Mouse (Mus musculus) kidney, embryonic 15.5 days (tissue): ENCODE measurements at regions not wholly inside any gene's neighbourhood (a gene's known extent, or its start where the extent isn't known, plus 50 kb on each side); places are given as distances from the start of the nearest gene placed in this dataset.

Experiments
- ATAC-seq: fragments of 200-750 bp; cut with Nextera tagmentation; replicated peaks from 2 replicates; pipeline ENCODE4 v1.8.0; 2017; ENCODE audit warnings: moderate TSS enrichment; ENCODE audit not compliant: low FRiP score
- H3K27ac ChIP-seq: fragments of 300-500 bp; sonication (generic); 2 replicates; pipeline ENCODE4 v1.5.1; 2015; ENCODE audit warnings: mild to moderate bottlenecking, inconsistent platforms
- H3K27me3 ChIP-seq: fragments of 300-500 bp; sonication (generic); 2 replicates; pipeline ENCODE4 v1.6.1; 2015; ENCODE audit warnings: inconsistent platforms
- H3K36me3 ChIP-seq: fragments of 300-500 bp; sonication (generic); 2 replicates; pipeline ENCODE4 v1.6.1; 2015; ENCODE audit warnings: inconsistent platforms
- H3K4me1 ChIP-seq: fragments of 300-500 bp; sonication (generic); 2 replicates; pipeline ENCODE4 v1.6.1; 2015; ENCODE audit warnings: inconsistent platforms
- H3K4me2 ChIP-seq: fragments of 300-500 bp; sonication (generic); 2 replicates; pipeline ENCODE4 v1.6.1; 2015; ENCODE audit warnings: moderate library complexity, mild to moderate bottlenecking, inconsistent platforms
- H3K4me3 ChIP-seq: fragments of 300-500 bp; sonication (generic); replicated peaks from 2 replicates; pipeline ENCODE4 v1.5.1; 2015; ENCODE audit warnings: mild to moderate bottlenecking, inconsistent platforms
- H3K9ac ChIP-seq: fragments of 300-500 bp; sonication (generic); 2 replicates; pipeline ENCODE4 v1.6.1; 2015; ENCODE audit warnings: mild to moderate bottlenecking, inconsistent platforms
- H3K9me3 ChIP-seq: fragments of 300-500 bp; sonication (generic); replicated peaks from 2 replicates; pipeline ENCODE4 v1.6.1; 2016; ENCODE audit warnings: inconsistent platforms
- WGBS: fragments of 180-500 bp; shearing (Covaris S2); methylation state at CpG from one replicate; pipeline ENCODE4 v1.1.7; 2015; ENCODE audit warnings: mixed read lengths; 5-methylcytosine and 5-hydroxymethylcytosine counted together

GRCm38 (mm10) chr12:39921481-39921880 lies 116.3 kb downstream of the Arl4a start:
- ATAC-seq: no peak
- H3K9ac ChIP-seq: no peak overlapping the region
- WGBS: 80% methylated on average over 3 of the region's 3 CpGs

DNA sequence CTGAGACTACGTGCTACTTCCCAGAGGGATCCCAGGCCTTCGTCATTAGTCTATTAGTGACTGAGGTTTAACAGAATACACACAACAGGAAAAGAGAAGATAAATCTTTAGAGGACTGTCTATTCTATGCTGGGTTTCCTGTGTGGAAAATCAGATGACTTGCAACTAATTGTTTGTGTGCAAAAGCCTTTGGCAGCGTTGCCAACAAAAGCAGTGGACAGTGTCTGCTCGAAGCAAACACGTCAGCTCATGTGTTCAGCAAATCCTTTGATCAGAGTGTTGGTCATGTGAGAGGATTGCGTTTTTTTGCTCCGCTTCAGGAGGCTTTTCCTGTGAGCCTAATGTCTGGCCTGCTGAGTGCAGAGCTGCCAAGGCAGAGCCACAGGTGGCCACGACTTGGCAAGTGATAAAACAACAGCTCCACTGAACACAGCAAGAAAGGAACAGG lies 117.3 kb downstream of the Arl4a start:
- H3K4me2 ChIP-seq: no peak overlapping the region
- no peak overlapping the region for H3K4me3 ChIP-seq
- H3K9me3 ChIP-seq: no peaks in the 10 kb centered on the region
- H3K36me3 ChIP-seq: no peaks in the 10 kb centered on the region
- no peak overlapping the region for H3K27ac ChIP-seq
- H3K4me1 ChIP-seq: peaks cover 5% of the 10 kb centered on the region; the same call in 1 of the 2 replicates
- peak; percentile 86 for ATAC-seq
- WGBS: 19% methylated on average over 8 of the region's 8 CpGs
- H3K27me3 ChIP-seq: no peaks in the 10 kb centered on the region
- H3K9ac ChIP-seq: no peak overlapping the region

More at GRCm38 (mm10) chr12:39921481-39921880, 116.3 kb downstream of the Arl4a start:
- Histone ChIP-seq H3K9me3 (no peaks in the 10 kb centered on the region), H3K27me3 (no peaks in the 10 kb centered on the region), H3K27ac (no peak overlapping the region), H3K4me2 (no peak overlapping the region), H3K36me3 (no peaks in the 10 kb centered on the region), H3K4me3 (no peak overlapping the region), H3K4me1 (peaks cover 5% of the 10 kb centered on the region; the same call in 1 of the 2 replicates)

DNA sequence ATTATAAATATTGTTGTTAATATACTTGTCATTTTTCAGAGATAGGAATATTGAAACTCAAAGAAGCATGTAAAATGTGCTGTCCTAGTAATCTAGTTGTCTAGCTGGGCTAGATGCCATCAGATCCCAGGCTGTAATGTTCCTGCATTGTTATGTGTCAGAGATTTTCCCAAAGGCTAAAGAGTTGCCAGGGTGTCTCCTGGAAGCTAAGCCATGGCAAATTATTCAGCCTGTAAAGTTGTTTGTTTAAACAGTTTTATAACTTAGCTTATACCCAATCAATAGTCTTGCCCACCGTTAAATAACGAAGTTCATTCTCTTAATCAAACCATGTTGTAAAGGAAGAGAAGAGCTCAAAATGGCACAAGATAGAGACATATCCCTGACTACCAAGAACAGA lies 117.9 kb downstream of the Arl4a start:
- ATAC-seq: no peak
- 95% methylated on average over 2 of the region's 2 CpGs for WGBS

DNA sequence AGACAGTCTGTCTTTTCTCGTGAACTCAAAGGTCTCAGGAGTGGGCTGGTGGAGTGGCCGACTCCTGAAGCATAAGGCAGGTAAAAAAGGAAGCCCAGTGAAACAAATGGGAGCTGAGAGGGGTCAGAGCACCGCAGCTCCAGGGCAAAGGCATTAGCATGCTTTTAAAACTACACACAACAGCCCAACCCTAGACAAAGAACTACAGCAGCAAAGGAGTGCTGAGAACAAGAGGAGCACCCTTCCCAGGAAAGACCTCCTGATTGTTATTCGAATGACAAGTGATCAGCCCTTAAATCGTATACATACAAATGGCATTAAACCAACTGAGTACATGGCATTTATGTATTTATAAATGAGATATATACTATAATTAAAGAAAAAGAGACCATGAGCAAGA lies 149.3 kb downstream of the Arl4a start:
- H3K4me1 ChIP-seq: no peaks in the 10 kb centered on the region
- H3K9me3 ChIP-seq: no peaks in the 10 kb centered on the region
- H3K27me3 ChIP-seq: no peaks in the 10 kb centered on the region
- no peak overlapping the region for H3K9ac ChIP-seq
- no peak overlapping the region for H3K4me3 ChIP-seq
- H3K27ac ChIP-seq: no peak overlapping the region
- no peaks in the 10 kb centered on the region for H3K36me3 ChIP-seq
- WGBS: 63% methylated on average over 5 of the region's 5 CpGs
- no peak for ATAC-seq
- H3K4me2 ChIP-seq: no peak overlapping the region

More for the DNA sequence above, 117.9 kb downstream of the Arl4a start:
- Histone ChIP-seq H3K4me3 (no peak overlapping the region), H3K4me1 (peaks cover 5% of the 10 kb centered on the region; the same call in 1 of the 2 replicates), H3K9me3 (no peaks in the 10 kb centered on the region), H3K9ac (no peak overlapping the region), H3K4me2 (no peak overlapping the region), H3K27me3 (no peaks in the 10 kb centered on the region), H3K36me3 (no peaks in the 10 kb centered on the region), H3K27ac (no peak overlapping the region)

- H3K4me1 ChIP-seq: no peaks in the 10 kb centered on the region
- H3K9ac ChIP-seq: no peak overlapping the region
- H3K27ac ChIP-seq: no peak overlapping the region
- no peak overlapping the region for H3K4me2 ChIP-seq
- H3K9me3 ChIP-seq: no peaks in the 10 kb centered on the region
- WGBS: 65% methylated on average over 3 of the region's 3 CpGs
- H3K4me3 ChIP-seq: no peak overlapping the region
- no peaks in the 10 kb centered on the region for H3K36me3 ChIP-seq
- ATAC-seq: no peak
- no peaks in the 10 kb centered on the region for H3K27me3 ChIP-seq
These were observed 152.5 kb downstream of the Arl4a start for GRCm38 (mm10) chr12:39885366-39885765.

GRCm38 (mm10) chr12:39880309-39880708 lies 157.5 kb downstream of the Arl4a start:
- no peaks in the 10 kb centered on the region for H3K4me1 ChIP-seq
- H3K9me3 ChIP-seq: no peaks in the 10 kb centered on the region
- WGBS: 82% methylated on average over 1 of the region's 1 CpGs
- no peak overlapping the region for H3K4me2 ChIP-seq
- H3K9ac ChIP-seq: no peak overlapping the region
- no peaks in the 10 kb centered on the region for H3K36me3 ChIP-seq
- H3K27me3 ChIP-seq: no peaks in the 10 kb centered on the region
- no peak overlapping the region for H3K27ac ChIP-seq
- no peak for ATAC-seq
- H3K4me3 ChIP-seq: no peak overlapping the region

DNA sequence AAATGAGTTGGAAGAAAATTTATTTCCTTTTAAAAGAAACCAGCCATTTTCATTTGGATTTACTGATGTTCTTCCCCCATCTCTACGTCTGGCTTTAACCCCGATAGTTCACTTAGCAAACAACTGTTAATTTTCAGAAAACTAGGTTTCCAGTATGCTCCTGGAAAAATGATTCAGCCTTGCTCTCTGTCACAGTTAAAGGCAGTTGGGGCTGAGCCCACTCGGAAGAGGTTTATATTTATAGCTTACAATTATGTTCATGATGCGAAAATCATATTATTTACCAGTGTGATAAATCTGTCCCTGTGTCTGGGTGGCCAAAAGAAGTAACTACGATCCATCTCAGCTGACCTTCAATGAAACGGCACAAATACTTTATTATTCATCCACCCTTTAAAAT lies 163.9 kb downstream of the Arl4a start:
- Histone ChIP-seq H3K27me3 (no peaks in the 10 kb centered on the region), H3K36me3 (no peaks in the 10 kb centered on the region), H3K9ac (no peak overlapping the region), H3K4me2 (no peak overlapping the region), H3K4me3 (no peak overlapping the region), H3K4me1 (no peaks in the 10 kb centered on the region), H3K9me3 (no peaks in the 10 kb centered on the region), H3K27ac (no peak overlapping the region)
- peak; percentile 74 for ATAC-seq
- WGBS: 57% methylated on average over 6 of the region's 6 CpGs

DNA sequence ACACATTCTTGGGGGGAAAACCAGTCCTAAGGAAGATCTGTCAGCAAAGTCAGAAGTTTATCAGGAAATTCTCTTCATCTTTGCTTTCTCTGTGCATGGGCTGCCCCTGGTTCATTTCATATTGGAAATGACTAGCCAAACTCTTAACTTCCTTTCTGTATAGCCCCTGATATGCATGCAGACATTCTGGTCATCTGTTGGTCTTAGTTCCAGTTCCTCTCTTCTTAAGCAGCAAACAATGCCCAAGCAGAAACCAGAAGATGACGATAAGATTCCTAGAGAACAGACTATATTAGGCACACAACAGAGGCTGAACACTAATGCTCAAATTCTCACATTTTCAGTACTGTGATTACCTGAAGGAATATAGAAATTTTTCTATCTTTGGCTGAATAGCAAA lies 176.0 kb downstream of the Arl4a start:
- 91% methylated on average over 1 of the region's 1 CpGs for WGBS
- no peak overlapping the region for H3K4me2 ChIP-seq
- no peaks in the 10 kb centered on the region for H3K36me3 ChIP-seq
- no peak overlapping the region for H3K27ac ChIP-seq
- no peaks in the 10 kb centered on the region for H3K27me3 ChIP-seq
- H3K9me3 ChIP-seq: no peaks in the 10 kb centered on the region
- no peak for ATAC-seq
- no peak overlapping the region for H3K4me3 ChIP-seq
- H3K4me1 ChIP-seq: no peaks in the 10 kb centered on the region
- no peak overlapping the region for H3K9ac ChIP-seq

DNA sequence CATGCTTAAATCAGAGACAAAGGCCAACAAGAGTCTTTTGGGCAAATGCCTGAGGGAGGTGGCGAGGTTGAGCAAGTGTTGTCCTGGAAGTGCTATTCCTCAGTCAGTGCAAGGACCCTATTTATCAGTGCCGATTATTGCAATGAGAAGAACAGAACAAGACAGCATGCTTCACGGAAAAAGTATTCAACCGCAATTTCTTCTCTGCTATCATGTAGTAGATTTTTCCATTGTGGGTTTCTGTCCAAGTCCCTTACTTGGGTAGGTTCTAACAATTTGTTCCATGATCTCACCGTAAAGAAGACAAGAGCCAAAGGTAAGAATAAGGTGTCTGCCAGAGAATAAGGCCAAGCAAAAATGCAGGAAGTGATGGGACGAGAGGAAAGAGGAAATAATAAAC lies 186.2 kb downstream of the Arl4a start:
- 89% methylated on average over 6 of the region's 6 CpGs for WGBS

DNA sequence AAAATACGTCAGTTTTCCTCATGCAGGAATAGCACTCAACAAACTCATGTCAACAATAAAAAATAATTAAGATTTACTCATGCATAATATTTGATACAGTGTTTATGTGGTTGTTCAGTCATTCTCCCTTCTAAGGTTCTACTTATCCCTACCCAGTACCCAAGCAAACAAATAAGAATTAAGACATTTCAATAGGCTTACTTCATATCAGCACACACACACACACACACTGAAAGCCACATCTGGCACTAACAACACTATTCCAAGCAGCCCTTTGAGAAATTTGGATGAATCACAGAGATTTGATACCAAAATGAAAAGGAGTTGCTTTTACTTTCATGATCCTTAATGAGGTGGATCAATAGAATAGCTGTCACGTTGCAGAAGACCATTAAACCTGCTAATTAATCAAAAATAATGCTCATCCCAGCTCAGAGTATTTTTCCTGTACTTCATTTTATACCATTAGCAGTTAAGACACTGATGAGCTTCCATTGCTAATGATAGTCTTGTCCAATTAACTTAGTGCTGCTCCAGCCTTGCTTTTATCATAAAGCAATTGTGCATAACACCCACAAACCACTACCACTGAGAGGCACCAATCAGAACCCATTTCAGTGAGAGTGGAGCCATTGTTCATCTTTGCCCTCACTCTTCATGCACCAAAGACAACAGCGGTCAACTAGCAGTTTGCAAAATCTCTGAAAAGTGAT lies 188.3 kb downstream of the Arl4a start:
- H3K27me3 ChIP-seq: no peaks in the 10 kb centered on the region
- ATAC-seq: no peak
- H3K4me3 ChIP-seq: no peak overlapping the region
- H3K4me2 ChIP-seq: no peak overlapping the region
- no peaks in the 10 kb centered on the region for H3K9me3 ChIP-seq
- H3K36me3 ChIP-seq: no peaks in the 10 kb centered on the region
- H3K9ac ChIP-seq: no peak overlapping the region
- WGBS: 85% methylated on average over 3 of the region's 3 CpGs
- H3K4me1 ChIP-seq: no peaks in the 10 kb centered on the region
- H3K27ac ChIP-seq: no peak overlapping the region

More for the DNA sequence above, 186.2 kb downstream of the Arl4a start:
- Histone ChIP-seq H3K4me3 (no peak overlapping the region), H3K9ac (no peak overlapping the region), H3K27me3 (no peaks in the 10 kb centered on the region), H3K4me2 (no peak overlapping the region), H3K9me3 (no peaks in the 10 kb centered on the region), H3K36me3 (no peaks in the 10 kb centered on the region), H3K27ac (no peak overlapping the region), H3K4me1 (no peaks in the 10 kb centered on the region)
- no peak for ATAC-seq

- Histone ChIP-seq H3K9ac (no peak overlapping the region), H3K4me1 (no peaks in the 10 kb centered on the region), H3K9me3 (no peaks in the 10 kb centered on the region), H3K27me3 (no peaks in the 10 kb centered on the region), H3K27ac (no peak overlapping the region), H3K36me3 (no peaks in the 10 kb centered on the region), H3K4me2 (no peak overlapping the region), H3K4me3 (no peak overlapping the region)
- WGBS: 94% methylated on average over 2 of the region's 2 CpGs
- no peak for ATAC-seq
These were observed 197.2 kb downstream of the Arl4a start for GRCm38 (mm10) chr12:39840615-39841014.

GRCm38 (mm10) chr12:39840179-39840578 lies 197.6 kb downstream of the Arl4a start:
- no peaks in the 10 kb centered on the region for H3K36me3 ChIP-seq
- no peaks in the 10 kb centered on the region for H3K4me1 ChIP-seq
- no peak overlapping the region for H3K27ac ChIP-seq
- H3K27me3 ChIP-seq: no peaks in the 10 kb centered on the region
- no peak overlapping the region for H3K4me2 ChIP-seq
- no peak overlapping the region for H3K4me3 ChIP-seq
- H3K9ac ChIP-seq: no peak overlapping the region
- no peaks in the 10 kb centered on the region for H3K9me3 ChIP-seq
- no peak for ATAC-seq
- WGBS: 60% methylated on average over 1 of the region's 1 CpGs

DNA sequence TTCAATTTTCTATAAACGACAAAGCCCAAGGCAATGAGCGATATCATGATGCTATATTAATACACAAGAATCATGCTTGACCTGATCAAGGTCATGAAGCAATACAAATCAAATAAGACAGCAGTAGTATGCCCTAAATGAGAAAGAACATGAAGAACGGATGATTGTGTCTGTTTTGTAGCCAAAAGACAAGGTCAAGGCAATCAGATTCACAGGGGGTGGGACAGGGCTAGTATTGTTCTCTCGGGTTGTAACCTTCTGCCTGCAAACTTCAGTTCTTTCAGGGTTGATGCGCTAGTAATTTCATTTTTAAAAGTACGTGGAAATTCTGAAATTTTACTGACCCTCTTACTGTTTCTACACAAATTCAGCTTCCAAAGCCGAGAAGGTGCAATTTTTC lies 206.7 kb downstream of the Arl4a start:
- Histone ChIP-seq H3K27ac (no peak overlapping the region), H3K27me3 (no peaks in the 10 kb centered on the region), H3K9ac (no peak overlapping the region), H3K4me1 (no peaks in the 10 kb centered on the region), H3K4me3 (no peak overlapping the region), H3K36me3 (no peaks in the 10 kb centered on the region), H3K4me2 (no peak overlapping the region), H3K9me3 (no peaks in the 10 kb centered on the region)
- 80% methylated on average over 7 of the region's 7 CpGs for WGBS
- ATAC-seq: no peak
